ENCODE assay signal across 14 mouse cellular contexts in the genomic region with DNA sequence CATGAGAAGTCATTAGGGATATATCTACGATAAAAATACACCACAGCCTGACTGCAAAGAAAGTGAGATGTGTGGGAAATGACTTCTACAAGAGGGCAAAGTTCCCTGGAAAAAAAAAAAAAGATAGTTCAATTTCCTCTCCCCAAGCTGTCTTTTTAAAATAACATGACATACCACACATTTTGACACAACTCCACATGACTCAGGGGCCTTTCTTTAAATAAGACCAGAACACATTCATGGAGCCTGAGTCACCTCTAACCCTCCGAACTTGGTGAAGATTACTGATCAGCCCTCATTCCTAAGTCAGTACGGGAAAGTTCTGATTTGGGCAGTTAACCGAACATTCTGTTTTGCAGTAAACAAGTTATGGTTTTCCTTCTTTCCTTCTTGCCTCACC.
DNase-seq lines count a peak whose midpoint lies in the region; ATAC-seq and TF ChIP-seq lines count a peak whose summit lies in the region.
"Had no signal": no experiment of that assay in that cellular context is flagged by ENCODE, and none has a peak within 500 bp of the region (broad histone marks: within the 10 kb centered on the region; RNA-seq: fewer than 3 reads in every experiment).

No protein-coding gene starts in this region.

- peak; percentile 16 to 21 for DNase-seq in adrenal gland, adult (ENCODE audit: inconsistent age in 2 of 2, low spot score in 1 of 2)
- no peak for DNase-seq in adrenal gland, postnatal 25 days
- DNase-seq in heart, adult 8-10 months (ENCODE audit: low spot score), result peak; percentile 53
- peak; percentile 77 for DNase-seq in Muller cell, postnatal 12 days (ENCODE audit: inconsistent ontology term)
- peak; percentile 50 for DNase-seq in heart, postnatal 0 days (ENCODE audit: low spot score)
- DNase-seq in retina, postnatal 1 day, result no peak
- DNase-seq: cerebellum, adult 2 months; kidney, adult 8-10 months had no signal

- no peak for TF ChIP-seq CTCF in heart, postnatal 0 days (IDR thresholded peaks at IDR 0.05; ENCODE audit: low read depth)

- no peak overlapping the region for H3K27ac ChIP-seq in heart, embryonic 12.5 days (ENCODE audit: poor library complexity, severe bottlenecking)
- H3K27ac ChIP-seq in heart, postnatal 0 days (ENCODE audit: low read depth), result no peak overlapping the region
- H3K27ac ChIP-seq in intestine, embryonic 15.5 days, result no peak overlapping the region
- H3K27ac ChIP-seq: limb, embryonic 15.5 days; midbrain, embryonic 13.5 days; stomach, postnatal 0 days had no signal

- no peaks in the 10 kb centered on the region for H3K36me3 ChIP-seq in heart, embryonic 12.5 days
- H3K36me3 ChIP-seq in heart, postnatal 0 days (replicated peaks; ENCODE audit: control insufficient read depth, insufficient read depth, low read length), result no peaks in the 10 kb centered on the region
- no peaks in the 10 kb centered on the region for H3K36me3 ChIP-seq in intestine, embryonic 15.5 days
- H3K36me3 ChIP-seq: limb, embryonic 15.5 days; midbrain, embryonic 13.5 days had no signal

- H3K4me1 ChIP-seq in heart, embryonic 12.5 days (replicated peaks), result peaks cover 7% of the 10 kb centered on the region
- H3K4me1 ChIP-seq in heart, postnatal 0 days (ENCODE audit: control insufficient read depth, insufficient read depth), result peaks cover 6% of the 10 kb centered on the region; the same call in 1 of the 2 replicates
- no peaks in the 10 kb centered on the region for H3K4me1 ChIP-seq in intestine, embryonic 15.5 days (replicated peaks)
- H3K4me1 ChIP-seq: limb, embryonic 15.5 days; midbrain, embryonic 13.5 days had no signal

- H3K4me3 ChIP-seq in heart, embryonic 12.5 days, result no peak overlapping the region
- no peak overlapping the region for H3K4me3 ChIP-seq in heart, postnatal 0 days (ENCODE audit: low read depth, low read length)
- no peak overlapping the region for H3K4me3 ChIP-seq in intestine, embryonic 15.5 days (replicated peaks)
- H3K4me3 ChIP-seq: limb, embryonic 15.5 days; midbrain, embryonic 13.5 days had no signal

- no peak overlapping the region for H3K4me2 ChIP-seq in heart, embryonic 12.5 days
- H3K4me2 ChIP-seq in heart, postnatal 0 days (ENCODE audit: low read depth, low read length), result no peak overlapping the region
- H3K4me2 ChIP-seq in intestine, embryonic 15.5 days (replicated peaks), result no peak overlapping the region
- H3K4me2 ChIP-seq: limb, embryonic 15.5 days; midbrain, embryonic 13.5 days had no signal

- WGBS in heart, embryonic 12.5 days, result 23% methylated on average over 4 of the region's 4 CpGs
- 18% methylated on average over 4 of the region's 4 CpGs for WGBS in heart, postnatal 0 days
- 44% methylated on average over 4 of the region's 4 CpGs for WGBS in intestine, embryonic 15.5 days

- no peak overlapping the region for H3K9ac ChIP-seq in heart, embryonic 12.5 days
- H3K9ac ChIP-seq in heart, postnatal 0 days (replicated peaks; ENCODE audit: low read depth, low read length), result no peak overlapping the region
- no peak overlapping the region for H3K9ac ChIP-seq in intestine, embryonic 15.5 days
- H3K9ac ChIP-seq: limb, embryonic 15.5 days; midbrain, embryonic 13.5 days had no signal

- ATAC-seq in heart, embryonic 12.5 days (ENCODE audit: insufficient number of reproducible peaks, low FRiP score), result no peak
- no peak for ATAC-seq in heart, postnatal 0 days (ENCODE audit: insufficient read depth, low read depth)
- ATAC-seq in intestine, embryonic 15.5 days, result no peak
- ATAC-seq: hindbrain, embryonic 16.5 days; midbrain, embryonic 13.5 days had no signal

- H3K9me3 ChIP-seq in heart, embryonic 12.5 days (replicated peaks), result no peaks in the 10 kb centered on the region
- H3K9me3 ChIP-seq in heart, postnatal 0 days (replicated peaks; ENCODE audit: control insufficient read depth, low read length), result no peaks in the 10 kb centered on the region
- no peaks in the 10 kb centered on the region for H3K9me3 ChIP-seq in intestine, embryonic 15.5 days
- H3K9me3 ChIP-seq: limb, embryonic 15.5 days; midbrain, embryonic 13.5 days had no signal

- TF ChIP-seq EP300 in heart, postnatal 0 days (IDR thresholded peaks at IDR 0.05; ENCODE audit: low read depth), result no peak

- H3K27me3 ChIP-seq in heart, embryonic 12.5 days (replicated peaks), result no peaks in the 10 kb centered on the region
- H3K27me3 ChIP-seq in heart, postnatal 0 days (ENCODE audit: control insufficient read depth, insufficient read depth, low read length), result no peaks in the 10 kb centered on the region
- H3K27me3 ChIP-seq in intestine, embryonic 15.5 days (replicated peaks), result no peaks in the 10 kb centered on the region
- H3K27me3 ChIP-seq: limb, embryonic 15.5 days; midbrain, embryonic 13.5 days had no signal

Comparison
In these comparisons a context has a peak if more than half of its experiments do, and no peak if none do; other contexts are left out.
1. DNase-seq: peak in adrenal gland, adult (2 of 2), heart, adult 8-10 months (single experiment), Muller cell, postnatal 12 days (single experiment) and heart, postnatal 0 days (single experiment); none in adrenal gland, postnatal 25 days (single experiment) and retina, postnatal 1 day (single experiment).